Mouse (Mus musculus) left cerebral cortex, adult 9 months (tissue): ENCODE data around the gene Eed.
"Not testable (repeated sequence)": the region's sequence is repeated elsewhere in the genome, so short reads cannot be mapped to it uniquely, and the experiment has no call there.

Experiments
- DNase-seq, 2 experiments: peaks; one replicate each; pipeline ENCODE4 v3.0.0; 2022; ENCODE audit warnings: low spot score in 2 of 2

Gene Eed

GRCm38 (mm10) chr7:89980485-89981422 lies at the start of gene Eed:
Eed (minus strand) TSS chr7:89980983.
- DNase-seq, result peak; percentile 79 to 94

GRCm38 (mm10) chr7:90029548-90030485 lies 49.0 kb upstream of the Eed start:
- peak in 1 of 2 experiments; percentile 33 for DNase-seq

DNA sequence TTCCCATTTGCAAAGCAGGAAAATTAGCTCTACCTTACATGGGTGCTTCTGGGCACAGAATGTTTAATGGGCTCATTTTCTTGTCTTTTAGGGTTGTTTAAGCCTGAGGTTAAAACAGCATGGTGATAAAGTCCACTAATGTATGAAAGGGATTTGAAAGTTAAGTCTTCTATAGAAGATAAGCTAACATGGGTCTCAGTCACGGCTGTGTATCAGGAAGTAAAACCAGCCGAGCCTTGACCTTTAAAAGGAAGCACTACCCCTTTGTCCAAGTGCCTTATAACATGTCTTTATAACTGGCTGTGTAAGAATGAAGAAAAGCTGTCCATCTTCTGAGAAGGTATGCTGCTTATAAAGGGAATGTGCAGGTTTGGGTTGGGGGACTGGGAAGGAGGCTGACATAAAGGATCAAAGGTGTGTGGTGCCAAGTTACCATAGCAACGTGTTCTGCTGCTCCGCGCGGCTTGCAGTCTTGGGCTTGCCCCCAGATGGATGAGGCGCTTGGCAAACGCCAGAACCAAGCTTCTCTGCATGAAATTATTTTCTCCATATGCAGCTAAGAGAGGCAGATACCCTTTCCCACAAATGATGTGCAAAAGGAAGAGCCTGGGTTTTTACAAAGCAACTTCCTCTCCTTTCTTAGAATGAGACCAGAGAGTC lies 48.2 kb upstream of the Eed start:
- DNase-seq, result peak; percentile 42 to 68

GRCm38 (mm10) chr7:90024975-90025374 lies 44.2 kb upstream of the Eed start:
- no peak for DNase-seq

DNA sequence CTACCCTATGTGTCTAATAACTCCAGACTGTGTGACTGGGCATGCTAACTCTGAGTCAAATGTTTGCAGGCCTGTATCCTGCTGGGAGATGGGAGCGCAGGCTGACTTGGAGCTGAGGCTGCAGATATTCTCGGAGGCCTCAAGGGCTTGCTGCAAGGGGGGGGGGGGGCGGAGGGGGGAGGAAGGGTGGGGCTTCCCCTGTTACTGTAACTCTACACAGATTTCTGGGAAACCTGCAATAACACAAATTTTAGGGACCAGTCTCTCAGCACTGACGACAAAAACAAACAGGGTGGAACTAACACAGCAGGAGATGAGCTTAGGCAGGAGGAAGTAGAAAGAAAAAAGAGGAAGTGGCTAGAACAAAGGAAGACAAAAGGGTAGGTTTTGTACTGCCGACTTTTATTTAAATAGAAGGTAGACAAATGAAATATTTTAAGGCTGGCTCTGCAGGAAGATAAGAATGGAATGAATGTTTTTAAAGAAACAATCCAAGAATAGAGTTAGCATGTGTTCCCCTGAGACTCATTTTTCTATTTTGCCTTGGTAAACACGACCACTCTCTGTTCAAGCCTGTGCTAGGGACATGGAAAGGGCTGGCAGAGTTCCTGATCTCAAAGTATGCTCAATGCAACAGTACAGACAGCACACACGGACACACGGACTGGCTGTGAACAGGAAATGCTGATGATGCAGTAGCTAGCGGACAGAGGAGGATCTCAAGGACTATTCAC lies 42.4 kb upstream of the Eed start:
- DNase-seq, result no peak

GRCm38 (mm10) chr7:90020331-90020730 lies 39.5 kb upstream of the Eed start:
- DNase-seq, result no peak

DNA sequence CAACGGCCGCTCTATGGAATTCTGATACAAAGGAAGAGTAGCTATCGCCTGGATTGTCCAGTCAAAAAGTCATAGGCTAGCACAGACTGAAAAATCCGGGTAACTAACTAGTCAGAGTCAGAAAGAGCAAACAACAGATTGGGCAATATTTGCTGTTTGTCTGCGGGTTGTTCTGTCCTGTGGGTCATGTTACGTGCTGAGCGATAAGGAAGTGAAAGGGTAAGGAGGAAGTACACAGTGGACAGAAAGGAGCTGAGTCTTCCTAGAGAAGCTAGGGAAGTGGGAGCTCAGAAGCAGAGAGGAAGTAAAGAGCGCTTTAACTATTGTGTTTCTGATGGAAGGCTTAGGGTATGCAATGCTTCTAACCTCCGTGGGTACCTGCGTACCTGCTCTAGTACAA lies 38.8 kb upstream of the Eed start:
- peak in 1 of 2 experiments; percentile 40 for DNase-seq

GRCm38 (mm10) chr7:90016930-90017588 lies 36.3 kb upstream of the Eed start:
- DNase-seq, result no peak

- peak in 1 of 2 experiments; percentile 40 for DNase-seq
Measured at GRCm38 (mm10) chr7:90016459-90016858, 35.7 kb upstream of the Eed start.

DNA sequence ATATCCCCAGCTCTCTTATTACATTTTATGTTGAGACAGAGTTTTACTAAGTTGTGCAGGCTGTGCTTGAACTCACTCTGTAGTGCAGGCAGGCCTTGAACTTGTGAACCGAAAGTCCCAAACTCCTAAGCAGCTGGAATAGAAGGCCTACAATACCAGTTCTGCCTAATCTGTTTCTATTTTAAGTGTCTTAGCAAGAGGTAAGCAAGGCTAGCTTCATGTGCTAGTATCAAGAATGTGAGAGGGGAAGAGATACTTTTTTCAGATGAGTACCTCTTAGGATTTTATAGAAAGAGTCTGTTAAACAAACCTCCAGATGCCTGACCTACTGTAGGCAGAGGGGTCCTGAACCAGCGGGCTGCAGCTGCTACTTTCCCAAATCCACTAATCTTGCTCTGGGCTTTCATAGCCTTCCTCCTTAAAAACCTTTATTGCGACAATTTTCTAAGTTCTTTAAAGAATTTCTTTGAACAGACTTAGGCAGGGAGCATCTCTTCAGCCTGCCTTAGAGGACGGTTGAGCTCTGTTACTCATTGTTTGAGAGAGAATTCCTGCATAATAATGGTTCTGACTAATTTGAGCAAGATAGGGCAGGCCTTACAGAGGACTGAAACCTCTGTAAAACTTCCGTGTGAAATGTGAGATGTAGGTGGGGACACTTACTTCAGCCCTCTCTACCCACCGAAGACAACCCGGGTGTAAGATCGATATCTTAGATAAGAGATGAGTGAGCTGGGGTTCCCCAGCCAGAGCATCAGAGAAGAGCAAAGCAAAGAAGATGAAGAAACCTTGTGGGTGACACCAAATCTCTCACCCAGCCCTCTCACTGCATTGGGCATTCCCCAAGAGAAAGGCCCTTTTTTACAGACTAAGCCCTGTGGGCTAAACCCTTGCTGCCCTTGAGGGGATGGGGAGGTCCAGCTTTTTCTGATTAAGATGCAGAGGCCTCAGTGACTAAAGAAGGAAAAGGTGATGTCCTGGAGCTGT lies 26.2 kb upstream of the Eed start:
- no peak for DNase-seq

GRCm38 (mm10) chr7:90004781-90005180 lies 24.0 kb upstream of the Eed start:
- no peak for DNase-seq

- no peak for DNase-seq
Measured at GRCm38 (mm10) chr7:90002375-90002774, 21.6 kb upstream of the Eed start.

DNA sequence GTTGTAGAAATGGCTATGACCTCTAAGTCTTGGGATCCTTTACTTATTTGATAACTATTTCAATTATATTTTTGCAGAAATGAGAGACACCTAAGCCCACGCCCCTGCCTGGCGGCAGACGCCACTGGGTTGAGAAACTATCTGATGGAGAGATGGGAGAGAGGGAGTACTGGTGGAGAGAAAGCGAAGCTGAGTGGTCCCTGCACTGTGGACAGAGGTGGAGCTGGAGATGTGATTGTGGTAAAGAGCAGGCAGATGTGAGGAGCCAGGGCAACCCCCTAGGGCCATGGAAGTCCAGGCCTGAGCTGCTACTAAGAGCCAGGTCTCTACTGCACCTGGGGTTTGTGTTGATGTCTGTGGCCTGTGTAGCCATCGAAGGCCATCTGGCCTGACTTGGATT lies 18.7 kb upstream of the Eed start:
- DNase-seq, result no peak

GRCm38 (mm10) chr7:89998624-89999006 lies 17.8 kb upstream of the Eed start:
- no peak for DNase-seq

DNA sequence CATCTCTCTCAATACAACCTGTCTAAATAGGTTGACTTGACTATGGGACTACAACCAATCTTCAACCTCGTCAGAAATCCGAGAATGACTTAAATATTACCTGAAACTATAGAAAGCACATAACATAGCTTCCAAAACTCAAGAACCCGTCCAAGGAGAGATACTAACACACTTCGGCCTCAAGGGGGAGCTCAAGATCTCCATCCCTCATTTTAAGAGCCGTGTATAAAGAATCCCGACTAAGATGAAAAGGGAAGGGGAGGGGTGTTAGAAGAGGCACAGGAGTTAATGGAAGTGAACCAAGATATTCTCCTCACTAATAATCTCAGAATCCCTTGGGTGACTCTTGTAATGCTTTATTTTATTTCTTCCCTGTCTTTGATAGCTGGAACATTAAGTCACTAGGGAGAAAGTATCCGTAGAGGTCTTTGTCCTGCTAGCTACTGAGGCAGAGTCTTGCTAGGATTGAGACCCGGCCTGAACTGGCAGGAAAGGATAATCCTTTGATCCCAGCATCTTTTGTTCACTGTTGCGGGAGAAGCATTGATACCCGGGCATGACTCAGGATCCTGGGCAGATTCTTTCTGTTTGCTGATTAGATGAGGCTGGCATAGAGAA lies 17.3 kb upstream of the Eed start:
- peak in 1 of 2 experiments; percentile 76 for DNase-seq

- not testable (repeated sequence) for DNase-seq
Measured at GRCm38 (mm10) chr7:89997526-89997925, 16.7 kb upstream of the Eed start.

GRCm38 (mm10) chr7:89993091-89993490 lies 12.3 kb upstream of the Eed start:
- DNase-seq, result no peak

- no peak for DNase-seq
Measured at GRCm38 (mm10) chr7:89984421-89984820, 3.6 kb upstream of the Eed start.

- DNase-seq, result no peak
Measured at GRCm38 (mm10) chr7:89983441-89983840, 2.7 kb upstream of the Eed start.
